8 mouse cellular contexts compared by ENCODE assay signal in the genomic region with DNA sequence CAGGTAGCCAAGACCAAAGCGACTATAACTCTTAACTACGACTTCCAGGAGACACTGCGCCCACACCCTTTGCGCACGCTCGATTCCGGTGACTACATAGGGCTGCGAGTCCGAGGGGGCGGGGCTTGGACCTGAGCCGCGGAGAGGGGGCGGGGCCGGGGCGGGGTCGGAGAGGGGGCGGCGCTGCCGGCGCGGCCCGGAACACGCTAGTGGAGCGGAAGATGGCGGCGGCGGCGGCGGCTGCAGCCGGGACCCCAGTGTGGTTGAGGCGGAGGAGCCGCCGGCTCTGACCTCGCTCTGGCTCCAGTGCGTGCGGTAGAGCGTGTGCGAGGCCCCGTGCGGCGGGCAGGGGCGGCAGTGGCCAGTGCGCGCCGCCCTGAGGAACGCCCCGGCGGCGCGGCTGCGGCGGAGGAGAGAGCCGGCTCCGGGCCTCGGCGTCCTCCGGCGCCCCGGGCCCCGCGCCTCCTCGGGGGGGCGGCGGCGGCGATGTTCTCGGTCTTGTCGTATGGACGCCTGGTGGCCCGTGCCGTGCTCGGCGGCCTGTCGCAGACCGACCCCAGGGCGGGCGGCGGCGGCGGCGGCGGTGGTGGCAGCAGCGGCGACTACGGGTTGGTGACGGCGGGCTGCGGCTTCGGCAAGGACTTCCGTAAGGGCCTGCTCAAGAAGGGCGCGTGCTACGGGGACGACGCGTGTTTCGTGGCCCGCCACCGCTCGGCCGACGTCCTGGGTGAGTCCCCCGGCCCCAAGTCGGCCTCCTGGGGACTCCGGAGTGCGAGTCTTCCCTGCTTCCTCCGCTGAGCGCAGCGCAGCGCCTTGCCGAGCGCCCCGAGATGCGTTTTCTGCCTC. TPM values are rescaled to one million over a fixed set of nuclear protein-coding genes. Genes with fewer than 3 reads are reported as not detected.
DNase-seq lines count a peak whose midpoint lies in the region; ATAC-seq lines count a peak whose summit lies in the region.

TSS of gene Pptc7 (plus strand) at position 183 of the 846 bp plus-strand sequence.

- peak; percentile 93 for DNase-seq in NIH3T3 (ENCODE audit: low read depth)
- peak; percentile 97 to 99 for DNase-seq in cerebellum, postnatal 14 days
- DNase-seq in frontal cortex, postnatal 25 days (ENCODE audit: low spot score in 2 of 2), result peak; percentile 62 to 77
- peak; percentile 89 for DNase-seq in hindbrain, embryonic 14.5 days (ENCODE audit: low spot score)
- peak; percentile 80 to 81 for DNase-seq in layer of hippocampus, postnatal 36 days
- DNase-seq in lung, postnatal 36 days, result peak; percentile 96
- peak; percentile 94 for DNase-seq in retina, postnatal 1 day
- DNase-seq in urinary bladder, adult 18-20 months (ENCODE audit: low spot score in 2 of 2), result peak; percentile 70 to 87

- peak within 1 kb of the TSS; percentile 100 for H3K4me2 ChIP-seq in hindbrain, embryonic 14.5 days (replicated peaks)

- peaks cover 14% of the 10 kb centered on the region for H3K4me1 ChIP-seq in hindbrain, embryonic 14.5 days (replicated peaks; ENCODE audit: control insufficient read depth, insufficient read depth, low read length)

- H3K9me3 ChIP-seq in hindbrain, embryonic 14.5 days (ENCODE audit: control insufficient read depth, low read length), result no peaks in the 10 kb centered on the region

- peak; percentile 93 for ATAC-seq in hindbrain, embryonic 14.5 days (ENCODE audit: low FRiP score)

- H3K27ac ChIP-seq in hindbrain, embryonic 14.5 days, result peak within 1 kb of the TSS; percentile 90

- under 1% methylated on average over 89 of the region's 114 CpGs for WGBS in hindbrain, embryonic 14.5 days

- no peaks in the 10 kb centered on the region for H3K36me3 ChIP-seq in hindbrain, embryonic 14.5 days (replicated peaks; ENCODE audit: control insufficient read depth, insufficient read depth)

- H3K9ac ChIP-seq in hindbrain, embryonic 14.5 days, result peak within 1 kb of the TSS; percentile 92

- H3K4me3 ChIP-seq in hindbrain, embryonic 14.5 days (replicated peaks; ENCODE audit: low read length), result peak within 1 kb of the TSS; percentile 96

- H3K27me3 ChIP-seq in hindbrain, embryonic 14.5 days (ENCODE audit: control insufficient read depth, insufficient read depth, low read length), result no peaks in the 10 kb centered on the region

RNA-seq across cellular contexts. Expression of gene Pptc7, which starts in this region (rescaled TPM):
- 8.4 and 8.5 TPM in 2 replicates for polyA plus RNA-seq in hindbrain, embryonic 14.5 days (2014; fragmentation: Nextera tagmentation; extraction: Ambion mirVana)
- 10 to 100 TPM; 41.1 to 43.6 TPM for total RNA-seq in layer of hippocampus, postnatal 36 days (2021)

Comparison
In these comparisons a context has a peak if more than half of its experiments do, and no peak if none do; other contexts are left out.
1. Peak in every context shown above with its lines: DNase-seq, ATAC-seq, H3K4me3 ChIP-seq and H3K27ac ChIP-seq.